In genomic region chr1:155854926-155855702, GRCm38 (mm10) we compare ENCODE assay signal across 14 mouse cellular contexts. TPM values are rescaled to one million over a fixed set of nuclear protein-coding genes. Genes with fewer than 3 reads are reported as not detected.
DNase-seq lines count a peak whose midpoint lies in the region; ATAC-seq and TF ChIP-seq lines count a peak whose summit lies in the region.
"Had no signal": no experiment of that assay in that cellular context is flagged by ENCODE, and none has a peak within 500 bp of the region (broad histone marks: within the 10 kb centered on the region; RNA-seq: fewer than 3 reads in every experiment).

No protein-coding gene starts in this region.

- H3K27me3 ChIP-seq in liver, adult 2 months (ENCODE audit: control insufficient read depth, insufficient read depth, low read length) = no peaks in the 10 kb centered on the region
- H3K27me3 ChIP-seq in liver, postnatal 0 days (ENCODE audit: insufficient read depth, low read length) = no peaks in the 10 kb centered on the region
- no peaks in the 10 kb centered on the region for H3K27me3 ChIP-seq in forebrain, embryonic 12.5 days
- H3K27me3 ChIP-seq: embryonic facial prominence, embryonic 13.5 days; lung, embryonic 15.5 days; midbrain, embryonic 12.5 days; neural tube, embryonic 12.5 days had no signal

- peaks cover 43% of the 10 kb centered on the region for H3K36me3 ChIP-seq in liver, adult 2 months (ENCODE audit: control insufficient read depth, insufficient read depth, low read length)
- H3K36me3 ChIP-seq in liver, postnatal 0 days (replicated peaks; ENCODE audit: insufficient read depth, low read length) = peaks cover 59% of the 10 kb centered on the region
- H3K36me3 ChIP-seq in forebrain, embryonic 12.5 days (replicated peaks) = peaks cover 55% of the 10 kb centered on the region

- no peaks in the 10 kb centered on the region; the same call in 1 of the 2 replicates for H3K4me1 ChIP-seq in liver, adult 2 months (ENCODE audit: control insufficient read depth, insufficient read depth, low read length)
- no peaks in the 10 kb centered on the region for H3K4me1 ChIP-seq in liver, postnatal 0 days (ENCODE audit: insufficient read depth)
- H3K4me1 ChIP-seq in forebrain, embryonic 12.5 days = no peaks in the 10 kb centered on the region
- H3K4me1 ChIP-seq: embryonic facial prominence, embryonic 13.5 days; lung, embryonic 15.5 days; midbrain, embryonic 12.5 days; neural tube, embryonic 12.5 days had no signal

- no peak for TF ChIP-seq EP300 in liver, postnatal 0 days (IDR thresholded peaks at IDR 0.05; ENCODE audit: low read depth)

- ATAC-seq in liver, postnatal 0 days = no peak
- ATAC-seq in forebrain, embryonic 12.5 days (ENCODE audit: low FRiP score) = no peak
- no peak for ATAC-seq in megakaryocyte, adult 5-6 weeks (ENCODE audit: poor library complexity, severe bottlenecking)
- ATAC-seq: forebrain, embryonic 16.5 days had no signal

- H3K4me3 ChIP-seq in liver, adult 2 months (ENCODE audit: insufficient read depth, low read depth, low read length) = no peak overlapping the region
- H3K4me3 ChIP-seq in liver, postnatal 0 days (ENCODE audit: low read depth, low read length) = no peak overlapping the region
- no peak overlapping the region for H3K4me3 ChIP-seq in forebrain, embryonic 12.5 days (replicated peaks)
- H3K4me3 ChIP-seq: embryonic facial prominence, embryonic 13.5 days; lung, embryonic 15.5 days; midbrain, embryonic 12.5 days; neural tube, embryonic 12.5 days had no signal

- DNase-seq in gastrocnemius, adult 18-20 months (ENCODE audit: low spot score) = peak; percentile 9
- DNase-seq in gastrocnemius, postnatal 25 days = no peak
- DNase-seq in liver, adult 2 months (ENCODE audit: extremely low read depth, low read depth, low spot score) = peak; percentile 82
- no peak for DNase-seq in liver, postnatal 0 days
- DNase-seq in cerebellum, adult 8-10 months = peak; percentile 85
- peak; percentile 10 to 40 for DNase-seq in kidney, postnatal 25 days

- TF ChIP-seq CTCF in liver, adult 2 months (IDR thresholded peaks at IDR 0.05; ENCODE audit: low read depth, low read length) = peak; percentile 35
- TF ChIP-seq CTCF in liver, postnatal 0 days (IDR thresholded peaks at IDR 0.05; ENCODE audit: low read depth) = no peak

- H3K9ac ChIP-seq in liver, adult 2 months (ENCODE audit: low read depth, low read length) = no peak overlapping the region
- H3K9ac ChIP-seq in liver, postnatal 0 days (replicated peaks) = no peak overlapping the region; the same call in 1 of the 2 replicates
- H3K9ac ChIP-seq in forebrain, embryonic 12.5 days = no peak overlapping the region
- H3K9ac ChIP-seq: embryonic facial prominence, embryonic 13.5 days; lung, embryonic 15.5 days; midbrain, embryonic 12.5 days; neural tube, embryonic 12.5 days had no signal

- TF ChIP-seq POLR2A in liver, adult 2 months (IDR thresholded peaks at IDR 0.05; ENCODE audit: extremely low read depth, insufficient read depth, low read length) = no peak

- 70% methylated on average over 7 of the region's 7 CpGs for WGBS in liver, adult 2 months
- 83% methylated on average over 7 of the region's 7 CpGs for WGBS in liver, postnatal 0 days (ENCODE audit: insufficient replicate concordance)
- 89% methylated on average over 7 of the region's 7 CpGs for WGBS in forebrain, embryonic 12.5 days

- H3K79me2 ChIP-seq in liver, adult 2 months (ENCODE audit: control insufficient read depth, insufficient read depth, low read length) = peaks cover 4% of the 10 kb centered on the region; the same call in 1 of the 2 replicates

- no peaks in the 10 kb centered on the region for H3K9me3 ChIP-seq in liver, postnatal 0 days (ENCODE audit: low read length)
- H3K9me3 ChIP-seq in forebrain, embryonic 12.5 days = no peaks in the 10 kb centered on the region
- H3K9me3 ChIP-seq: embryonic facial prominence, embryonic 13.5 days; G1E; lung, embryonic 15.5 days; midbrain, embryonic 12.5 days; neural tube, embryonic 12.5 days had no signal

- no peak overlapping the region for H3K27ac ChIP-seq in liver, adult 2 months (replicated peaks; ENCODE audit: insufficient read depth, low read depth, low read length)
- H3K27ac ChIP-seq in liver, postnatal 0 days (ENCODE audit: low read depth) = no peak overlapping the region
- no peak overlapping the region for H3K27ac ChIP-seq in forebrain, embryonic 12.5 days
- H3K27ac ChIP-seq: embryonic facial prominence, embryonic 13.5 days; lung, embryonic 15.5 days; midbrain, embryonic 12.5 days; neural tube, embryonic 12.5 days had no signal

- no peak overlapping the region for H3K4me2 ChIP-seq in liver, postnatal 0 days (ENCODE audit: low read depth, low read length)
- H3K4me2 ChIP-seq in forebrain, embryonic 12.5 days = no peak overlapping the region
- H3K4me2 ChIP-seq: embryonic facial prominence, embryonic 13.5 days; lung, embryonic 15.5 days; midbrain, embryonic 12.5 days; neural tube, embryonic 12.5 days had no signal

RNA-seq across cellular contexts. Expression of gene Qsox1, which starts 42.4 kb away (rescaled TPM):
- 10 to 100 TPM; 20.6 to 24.2 TPM for total RNA-seq in gastrocnemius, adult 18-20 months (2021)
- 10 to 100 TPM; 16.0 to 36.4 TPM for total RNA-seq in gastrocnemius, postnatal 25 days (2021)
- total RNA-seq in liver, adult 2 months (2014; rRNA removed) = 221 and 249 TPM in 2 replicates
- 475 and 543 TPM in 2 replicates for polyA plus RNA-seq in liver, adult 2 months (2012; rRNA removed)
- 238 and 239 TPM in 2 replicates for polyA plus RNA-seq in liver, postnatal 0 days (2015; fragmentation: Nextera tagmentation; extraction: Ambion mirVana)
- polyA plus RNA-seq in forebrain, embryonic 12.5 days (2016; fragmentation: Nextera tagmentation; extraction: Ambion mirVana) = 16.1 and 16.6 TPM in 2 replicates
- total RNA-seq in megakaryocyte, adult 5-6 weeks (2015) = 13.5 and 13.7 TPM in 2 replicates
- 15.4 and 17.5 TPM in 2 replicates for total RNA-seq in megakaryocyte, adult 5-6 weeks (2017)

Comparison
In these comparisons a context has a peak if more than half of its experiments do, and no peak if none do; other contexts are left out.
1. DNase-seq: peak in gastrocnemius, adult 18-20 months (single experiment), liver, adult 2 months (single experiment), cerebellum, adult 8-10 months (single experiment) and kidney, postnatal 25 days (2 of 2); none in gastrocnemius, postnatal 25 days (single experiment) and liver, postnatal 0 days (single experiment).